Mouse (Mus musculus): ENCODE results near the gene Kif26b. TPM values are rescaled to one million over a fixed set of nuclear protein-coding genes. Genes with fewer than 3 reads are reported as not detected.

Kif26b gene
- polyA plus RNA-seq, 1 experiment from 2014 or later, result 13.5 TPM

GRCm38 (mm10) chr1:178661556-178661955 is 132.6 kb downstream of the Kif26b start:
- Histone ChIP-seq H3K9me3 (no peaks in the 10 kb centered on the region), H3K27ac (peak overlapping the region; percentile 74), H3K27me3 (ENCODE audit: insufficient read depth, poor library complexity, severe bottlenecking) (no peaks in the 10 kb centered on the region), H3K36me3 (no peaks in the 10 kb centered on the region), H3K4me3 (peak overlapping the region; percentile 12; the same call in 1 of the 2 replicates), H3K4me1 (peaks cover 65% of the 10 kb centered on the region)
- DNase-seq (ENCODE audit: low spot score), result peak; percentile 94
- WGBS, result 2% methylated on average over 5 of the region's 5 CpGs

GRCm38 (mm10) chr1:178663539-178663938 is 134.6 kb downstream of the Kif26b start:
- Histone ChIP-seq H3K9me3 (no peaks in the 10 kb centered on the region), H3K4me3 (no peak overlapping the region), H3K36me3 (no peaks in the 10 kb centered on the region), H3K27me3 (ENCODE audit: insufficient read depth, poor library complexity, severe bottlenecking) (no peaks in the 10 kb centered on the region), H3K4me1 (peaks cover 76% of the 10 kb centered on the region), H3K27ac (peak overlapping the region; percentile 67)
- 96% methylated on average over 1 of the region's 1 CpGs for WGBS
- no peak for DNase-seq (ENCODE audit: low spot score)

- 65% methylated on average over 5 of the region's 5 CpGs for WGBS
- H3K9me3 ChIP-seq, result no peaks in the 10 kb centered on the region
- no peaks in the 10 kb centered on the region for H3K27me3 ChIP-seq (ENCODE audit: insufficient read depth, poor library complexity, severe bottlenecking)
- no peak overlapping the region for H3K4me3 ChIP-seq
- H3K4me1 ChIP-seq, result peaks cover 75% of the 10 kb centered on the region
- H3K27ac ChIP-seq, result peak overlapping the region; percentile 67
- H3K36me3 ChIP-seq, result no peaks in the 10 kb centered on the region
- no peak for DNase-seq (ENCODE audit: low spot score)
Observed at GRCm38 (mm10) chr1:178664271-178664969, 135.5 kb downstream of the Kif26b start.

- 83% methylated on average over 7 of the region's 7 CpGs for WGBS
- Histone ChIP-seq H3K27me3 (ENCODE audit: insufficient read depth, poor library complexity, severe bottlenecking) (no peaks in the 10 kb centered on the region), H3K9me3 (no peaks in the 10 kb centered on the region), H3K4me3 (no peak overlapping the region), H3K27ac (no peak overlapping the region; the same call in 1 of the 2 replicates), H3K4me1 (peaks cover 58% of the 10 kb centered on the region), H3K36me3 (no peaks in the 10 kb centered on the region)
- no peak for DNase-seq (ENCODE audit: low spot score)
Observed at GRCm38 (mm10) chr1:178666524-178666923, 137.6 kb downstream of the Kif26b start.

- peaks cover 58% of the 10 kb centered on the region for H3K4me1 ChIP-seq
- H3K27ac ChIP-seq, result no peak overlapping the region
- H3K9me3 ChIP-seq, result no peaks in the 10 kb centered on the region
- no peaks in the 10 kb centered on the region for H3K36me3 ChIP-seq
- no peak for DNase-seq (ENCODE audit: low spot score)
- no peaks in the 10 kb centered on the region for H3K27me3 ChIP-seq (ENCODE audit: insufficient read depth, poor library complexity, severe bottlenecking)
- 73% methylated on average over 7 of the region's 7 CpGs for WGBS
- H3K4me3 ChIP-seq, result no peak overlapping the region
Observed at GRCm38 (mm10) chr1:178667808-178668207, 138.9 kb downstream of the Kif26b start.

- Histone ChIP-seq H3K36me3 (no peaks in the 10 kb centered on the region), H3K4me1 (peaks cover 64% of the 10 kb centered on the region), H3K27me3 (ENCODE audit: insufficient read depth, poor library complexity, severe bottlenecking) (no peaks in the 10 kb centered on the region), H3K27ac (peak overlapping the region; percentile 30; the same call in 1 of the 2 replicates), H3K4me3 (no peak overlapping the region), H3K9me3 (no peaks in the 10 kb centered on the region)
- WGBS, result 84% methylated on average over 4 of the region's 4 CpGs
- DNase-seq (ENCODE audit: low spot score), result no peak
Observed at GRCm38 (mm10) chr1:178668907-178669306, 140.0 kb downstream of the Kif26b start.

- H3K27ac ChIP-seq, result peak overlapping the region; percentile 56; the same call in 1 of the 2 replicates
- 47% methylated on average over 7 of the region's 7 CpGs for WGBS
- H3K9me3 ChIP-seq, result no peaks in the 10 kb centered on the region
- no peaks in the 10 kb centered on the region for H3K36me3 ChIP-seq
- H3K27me3 ChIP-seq (ENCODE audit: insufficient read depth, poor library complexity, severe bottlenecking), result no peaks in the 10 kb centered on the region
- DNase-seq (ENCODE audit: low spot score), result no peak
- peaks cover 67% of the 10 kb centered on the region for H3K4me1 ChIP-seq
- H3K4me3 ChIP-seq, result no peak overlapping the region
Observed at GRCm38 (mm10) chr1:178673051-178673450, 144.1 kb downstream of the Kif26b start.

- no peaks in the 10 kb centered on the region for H3K27me3 ChIP-seq (ENCODE audit: insufficient read depth, poor library complexity, severe bottlenecking)
- H3K27ac ChIP-seq, result peak overlapping the region; percentile 71; the same call in 1 of the 2 replicates
- H3K36me3 ChIP-seq, result no peaks in the 10 kb centered on the region
- H3K9me3 ChIP-seq, result no peaks in the 10 kb centered on the region
- peaks cover 68% of the 10 kb centered on the region for H3K4me1 ChIP-seq
- H3K4me3 ChIP-seq, result no peak overlapping the region
- DNase-seq (ENCODE audit: low spot score), result no peak
- 29% methylated on average over 2 of the region's 2 CpGs for WGBS
Observed at GRCm38 (mm10) chr1:178673506-178673905, 144.6 kb downstream of the Kif26b start.

GRCm38 (mm10) chr1:178675542-178676252 is 146.8 kb downstream of the Kif26b start:
- H3K36me3 ChIP-seq, result peaks cover 16% of the 10 kb centered on the region; the same call in 1 of the 2 replicates
- no peak for DNase-seq (ENCODE audit: low spot score)
- peaks cover 63% of the 10 kb centered on the region for H3K4me1 ChIP-seq
- no peak overlapping the region for H3K4me3 ChIP-seq
- 56% methylated on average over 3 of the region's 3 CpGs for WGBS
- no peaks in the 10 kb centered on the region for H3K27me3 ChIP-seq (ENCODE audit: insufficient read depth, poor library complexity, severe bottlenecking)
- H3K9me3 ChIP-seq, result no peaks in the 10 kb centered on the region
- H3K27ac ChIP-seq, result no peak overlapping the region

GRCm38 (mm10) chr1:178677160-178677559 is 148.2 kb downstream of the Kif26b start:
- no peaks in the 10 kb centered on the region for H3K27me3 ChIP-seq (ENCODE audit: insufficient read depth, poor library complexity, severe bottlenecking)
- H3K36me3 ChIP-seq, result peaks cover 17% of the 10 kb centered on the region; the same call in 1 of the 2 replicates
- no peak for DNase-seq (ENCODE audit: low spot score)
- WGBS, result 59% methylated on average over 12 of the region's 12 CpGs
- H3K4me3 ChIP-seq, result no peak overlapping the region
- no peaks in the 10 kb centered on the region for H3K9me3 ChIP-seq
- peak overlapping the region; percentile 44; the same call in 1 of the 2 replicates for H3K27ac ChIP-seq
- peaks cover 53% of the 10 kb centered on the region for H3K4me1 ChIP-seq

GRCm38 (mm10) chr1:178677630-178678221 is 148.8 kb downstream of the Kif26b start:
- peak overlapping the region; percentile 44; the same call in 1 of the 2 replicates for H3K27ac ChIP-seq
- no peaks in the 10 kb centered on the region for H3K9me3 ChIP-seq
- no peak for DNase-seq (ENCODE audit: low spot score)
- peaks cover 17% of the 10 kb centered on the region; the same call in 1 of the 2 replicates for H3K36me3 ChIP-seq
- H3K4me1 ChIP-seq, result peaks cover 47% of the 10 kb centered on the region
- no peak overlapping the region for H3K4me3 ChIP-seq
- 59% methylated on average over 4 of the region's 4 CpGs for WGBS
- H3K27me3 ChIP-seq (ENCODE audit: insufficient read depth, poor library complexity, severe bottlenecking), result no peaks in the 10 kb centered on the region

GRCm38 (mm10) chr1:178683631-178684030 is 154.7 kb downstream of the Kif26b start:
- Histone ChIP-seq H3K9me3 (no peaks in the 10 kb centered on the region), H3K27ac (no peak overlapping the region), H3K36me3 (peaks cover 22% of the 10 kb centered on the region), H3K4me3 (no peak overlapping the region), H3K27me3 (ENCODE audit: insufficient read depth, poor library complexity, severe bottlenecking) (no peaks in the 10 kb centered on the region), H3K4me1 (peaks cover 32% of the 10 kb centered on the region)
- DNase-seq (ENCODE audit: low spot score), result no peak
- 75% methylated on average over 10 of the region's 10 CpGs for WGBS

All from heart, embryonic 10.5 days (tissue).